In the genomic region with DNA sequence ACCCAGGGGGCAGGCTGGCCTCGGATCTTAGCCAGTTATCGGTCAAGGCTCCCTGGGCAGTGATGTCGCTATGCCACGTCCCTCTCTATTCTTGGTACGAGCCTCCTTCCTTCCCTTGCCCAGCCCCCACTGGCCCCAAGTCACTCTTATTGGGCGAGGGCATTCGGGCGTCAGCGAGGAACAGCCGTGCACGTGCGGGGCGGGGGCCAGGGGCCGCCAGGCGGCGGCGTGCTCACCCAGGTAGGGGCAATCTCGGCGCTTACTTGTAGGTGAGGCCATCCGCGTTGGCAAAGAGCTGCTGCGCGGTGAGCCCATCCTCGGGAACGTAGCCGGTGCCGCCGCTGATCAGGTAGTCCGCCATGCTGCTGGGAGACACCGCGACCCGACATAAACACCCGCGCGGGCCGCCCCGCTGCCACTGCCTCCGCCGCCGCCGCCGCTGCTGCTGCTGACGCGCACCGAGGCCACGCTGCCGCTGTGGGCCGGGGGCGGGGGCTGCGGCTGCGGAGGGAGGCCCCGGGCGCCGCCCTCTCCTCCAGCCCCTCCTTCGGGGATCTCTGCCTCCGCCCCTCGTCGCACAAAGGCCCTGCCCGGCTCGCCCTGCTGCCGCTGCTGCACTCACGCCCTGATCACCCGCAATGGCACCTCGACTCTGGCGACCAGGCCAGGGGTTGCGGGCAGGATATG, we compare ENCODE assay signal across 8 mouse cellular contexts. TPM values are rescaled to one million over a fixed set of nuclear protein-coding genes. Genes with fewer than 3 reads are reported as not detected.
A peak's percentile ranks its signal among the peaks of the same experiment; 100 is the strongest.
DNase-seq lines count a peak whose midpoint lies in the region; ATAC-seq and TF ChIP-seq lines count a peak whose summit lies in the region.

No protein-coding gene starts in this region.

- H3K4me2 ChIP-seq in forebrain, embryonic 16.5 days (ENCODE audit: low read length), result peak overlapping the region; percentile 93

- peaks cover 7% of the 10 kb centered on the region for H3K36me3 ChIP-seq in G1E (replicated peaks)
- H3K36me3 ChIP-seq in forebrain, embryonic 16.5 days (ENCODE audit: control insufficient read depth, insufficient read depth), result no peaks in the 10 kb centered on the region

- WGBS in forebrain, embryonic 16.5 days, result under 1% methylated on average over 54 of the region's 66 CpGs

- H3K9ac ChIP-seq in forebrain, embryonic 16.5 days (replicated peaks; ENCODE audit: low read depth, low read length), result peak overlapping the region; percentile 87

- peak; percentile 77 for DNase-seq in G1E (ENCODE audit: low spot score)
- peak; percentile 84 for DNase-seq in cerebellum, adult 11-12 months
- DNase-seq in heart, postnatal 4 days, result peak; percentile 85
- peak; percentile 59 for DNase-seq in layer of hippocampus, postnatal 14 days (ENCODE audit: low spot score in 2 of 2)
- peak; percentile 93 for DNase-seq in lung, postnatal 10 days
- DNase-seq in ovary, postnatal 14 days (ENCODE audit: low spot score), result peak; percentile 55
- DNase-seq in thymus, postnatal 14 days, result peak; percentile 92

- H3K4me3 ChIP-seq in G1E (ENCODE audit: low read depth, low read length), result peak overlapping the region; percentile 76
- peak overlapping the region; percentile 81 for H3K4me3 ChIP-seq in forebrain, embryonic 16.5 days (replicated peaks; ENCODE audit: low read length)

- H3K27ac ChIP-seq in forebrain, embryonic 16.5 days (ENCODE audit: low read length), result peak overlapping the region; percentile 81

- TF ChIP-seq CTCF in G1E (IDR thresholded peaks at IDR 0.05; ENCODE audit: low read depth, low read length), result no peak

- peak; percentile 67 for ATAC-seq in G1E (ENCODE audit: extremely low read depth, insufficient number of reproducible peaks, low FRiP score, poor library complexity, severe bottlenecking)
- ATAC-seq in forebrain, embryonic 16.5 days, result peak; percentile 81

- no peaks in the 10 kb centered on the region for H3K9me3 ChIP-seq in G1E (replicated peaks)
- no peaks in the 10 kb centered on the region for H3K9me3 ChIP-seq in forebrain, embryonic 16.5 days (ENCODE audit: control insufficient read depth, low read length)

- peaks cover 38% of the 10 kb centered on the region for H3K4me1 ChIP-seq in G1E (ENCODE audit: insufficient read depth, low read depth, low read length)
- H3K4me1 ChIP-seq in forebrain, embryonic 16.5 days (replicated peaks; ENCODE audit: control insufficient read depth, insufficient read depth, low read length), result peaks cover 54% of the 10 kb centered on the region

- H3K27me3 ChIP-seq in G1E (ENCODE audit: insufficient read depth, low read length), result peaks cover 47% of the 10 kb centered on the region
- H3K27me3 ChIP-seq in forebrain, embryonic 16.5 days (replicated peaks; ENCODE audit: control insufficient read depth, insufficient read depth, low read length), result peaks cover 10% of the 10 kb centered on the region

RNA-seq across cellular contexts. Expression of gene Impdh1, which starts 4.2 kb away (rescaled TPM):
- total RNA-seq in G1E (2014; fragmentation: Nextera tagmentation) (2.6 and 2.9 TPM in 2 replicates), G1E (2017) (7.2 and 9.2 TPM in 2 replicates)
- polyA plus RNA-seq in G1E (2012), result 40.6 and 55.1 TPM in 2 replicates
- polyA plus RNA-seq in forebrain, embryonic 16.5 days (2015; fragmentation: Nextera tagmentation; extraction: Ambion mirVana), result 63.3 and 74.5 TPM in 2 replicates
- total RNA-seq in heart, postnatal 4 days (2021), result 10 to 100 TPM; 29.5 to 30.6 TPM
- 10 to 100 TPM; 59.5 to 62.0 TPM for total RNA-seq in layer of hippocampus, postnatal 14 days (2021)

RNA-seq across cellular contexts. Expression of gene Prrt4, which starts 32.6 kb away (rescaled TPM):
- not detected in 2 replicates for total RNA-seq in G1E (2014; fragmentation: Nextera tagmentation)
- 0.05 and 0.06 TPM in 2 replicates for total RNA-seq in G1E (2017)
- not detected in 2 replicates for polyA plus RNA-seq in G1E (2012)
- 4.6 and 6.1 TPM in 2 replicates for polyA plus RNA-seq in forebrain, embryonic 16.5 days (2015; fragmentation: Nextera tagmentation; extraction: Ambion mirVana)
- total RNA-seq in heart, postnatal 4 days (2021), result 1 to 10 TPM; 7.3 to 7.7 TPM
- total RNA-seq in layer of hippocampus, postnatal 14 days (2021), result 1 to 10 TPM; 4.8 TPM

RNA-seq across cellular contexts. Expression of gene Rbm28, which starts 47.1 kb away (rescaled TPM):
- 55.3 and 61.0 TPM in 2 replicates for total RNA-seq in G1E (2014; fragmentation: Nextera tagmentation)
- 56.3 and 59.1 TPM in 2 replicates for total RNA-seq in G1E (2017)
- polyA plus RNA-seq in G1E (2012), result 19.1 TPM in 2 replicates
- polyA plus RNA-seq in forebrain, embryonic 16.5 days (2015; fragmentation: Nextera tagmentation; extraction: Ambion mirVana), result 40.0 and 49.6 TPM in 2 replicates
- total RNA-seq in heart, postnatal 4 days (2021), result 10 to 100 TPM; 30.3 to 32.5 TPM
- 10 to 100 TPM; 36.1 to 36.3 TPM for total RNA-seq in layer of hippocampus, postnatal 14 days (2021)

Comparison
In these comparisons a context has a peak if more than half of its experiments do, and no peak if none do; other contexts are left out.
1. Peak in every context shown above with its lines: DNase-seq, ATAC-seq, H3K4me3 ChIP-seq and H3K27ac ChIP-seq.
2. RNA of gene Prrt4, which starts 32.6 kb away (total RNA-seq): 7.3 to 7.7 TPM in heart, postnatal 4 days and 4.8 TPM in layer of hippocampus, postnatal 14 days; 0.05 to 0.06 TPM in G1E; every median in the first group is over 4 times any median in the second.